Mouse (Mus musculus) MEL (cell line): Measurements from ENCODE around the gene Sez6l2. TPM values are rescaled to one million over a fixed set of nuclear protein-coding genes. Genes with fewer than 3 reads are reported as not detected.

Experiments
- DNase-seq: peaks from one replicate; pipeline ENCODE4 v3.0.0; 2011; ENCODE audit warnings: low read depth, low spot score
- H3K27ac ChIP-seq: 2 replicates; pipeline ENCODE4 v1.5.1; 2012; ENCODE audit warnings: low read depth, mild to moderate bottlenecking, control low read depth, low read length, moderate library complexity; ENCODE audit not compliant: control insufficient read depth
- H3K27me3 ChIP-seq, 2 experiments: fragments of 150-350 bp in 1 of 2; sonication (generic) in 1 of 2; 2 replicates each; pipeline ENCODE4 v1.6.1; 2012; ENCODE audit warnings: low read length in 2 of 2, mild to moderate bottlenecking in 2 of 2, improper control_type of control experiment in 1 of 2, moderate library complexity in 1 of 2; ENCODE audit not compliant: insufficient read depth in 2 of 2, control insufficient read depth in 1 of 2
- H3K36me3 ChIP-seq, 2 experiments: 2 replicates each; pipeline ENCODE4 v1.6.1; 2012 to 2014; ENCODE audit warnings: low read length in 2 of 2, improper control_type of control experiment in 1 of 2, inconsistent platforms in 1 of 2, mild to moderate bottlenecking in 1 of 2; ENCODE audit not compliant: insufficient read depth in 2 of 2, control insufficient read depth in 1 of 2
- H3K4me1 ChIP-seq, 2 experiments: fragments of 150-350 bp in 1 of 2; sonication (generic) in 1 of 2; 2 replicates each; pipeline ENCODE4 v1.6.1; 2012; ENCODE audit warnings: low read length in 2 of 2, improper control_type of control experiment in 1 of 2, mild to moderate bottlenecking in 1 of 2; ENCODE audit not compliant: insufficient read depth in 2 of 2, control insufficient read depth in 1 of 2
- H3K4me3 ChIP-seq, 2 experiments: fragments of 150-350 bp in 1 of 2; sonication (generic) in 1 of 2; 2 replicates each; pipeline ENCODE4 v1.5.1; 2012; ENCODE audit warnings: low read depth in 2 of 2, low read length in 2 of 2, mild to moderate bottlenecking in 2 of 2, moderate library complexity in 2 of 2, control low read depth in 1 of 2, improper control_type of control experiment in 1 of 2; ENCODE audit not compliant: control insufficient read depth in 1 of 2, insufficient read depth in 1 of 2
- H3K79me2 ChIP-seq: 2 replicates; pipeline ENCODE4 v1.6.1; 2012; ENCODE audit warnings: mild to moderate bottlenecking, low read length, moderate library complexity; ENCODE audit not compliant: control insufficient read depth, poor library complexity, insufficient read depth
- H3K9ac ChIP-seq: 2 replicates; pipeline ENCODE4 v1.6.1; 2012; ENCODE audit warnings: low read depth, mild to moderate bottlenecking, control low read depth, low read length, moderate library complexity; ENCODE audit not compliant: control insufficient read depth, poor library complexity, severe bottlenecking
- H3K9me3 ChIP-seq: fragments of 150-350 bp; sonication (generic); replicated peaks from 2 replicates; pipeline ENCODE4 v1.6.1; 2012; ENCODE audit warnings: mild to moderate bottlenecking, low read length, improper control_type of control experiment, moderate library complexity; ENCODE audit not compliant: insufficient read depth
- CHD1 ChIP-seq: IDR thresholded peaks from 2 replicates; pipeline ENCODE4 v1.6.1; 2012; ENCODE audit warnings: low read depth, mild to moderate bottlenecking, inconsistent platforms, low read length, improper control_type of control experiment
- E2F4 ChIP-seq: IDR thresholded peaks from 2 replicates; pipeline ENCODE4 v1.6.1; 2011; ENCODE audit warnings: low read depth, low read length, improper control_type of control experiment, borderline replicate concordance
- ELF1 ChIP-seq: IDR thresholded peaks from 2 replicates; pipeline ENCODE4 v1.6.1; 2014; ENCODE audit warnings: low read depth, mild to moderate bottlenecking, inconsistent platforms, low read length, improper control_type of control experiment, moderate library complexity
- EP300 ChIP-seq, 2 experiments: IDR thresholded peaks; 2 replicates each; pipeline ENCODE4 v1.6.1; 2011; ENCODE audit warnings: improper control_type of control experiment in 2 of 2, low read length in 2 of 2, low read depth in 1 of 2, mild to moderate bottlenecking in 1 of 2
- GATA1 ChIP-seq: IDR thresholded peaks from 2 replicates; pipeline ENCODE4 v1.6.1; 2011; ENCODE audit warnings: low read depth, low read length, improper control_type of control experiment
- HCFC1 ChIP-seq: IDR thresholded peaks from 2 replicates; pipeline ENCODE4 v1.6.1; 2012; ENCODE audit warnings: low read depth, mild to moderate bottlenecking, inconsistent platforms, low read length, improper control_type of control experiment, moderate library complexity
- JUND ChIP-seq: IDR thresholded peaks from 2 replicates; pipeline ENCODE4 v1.6.1; 2011; ENCODE audit warnings: low read depth, mild to moderate bottlenecking, improper control_type of control experiment, low read length
- KAT2A ChIP-seq: conservative IDR thresholded peaks from 2 replicates; pipeline ENCODE4 v1.6.1; 2012; ENCODE audit warnings: low read depth, low read length, improper control_type of control experiment, inconsistent platforms
- MAX ChIP-seq: IDR thresholded peaks from 2 replicates; pipeline ENCODE4 v1.6.1; 2011; ENCODE audit warnings: low read length, improper control_type of control experiment
- MAZ ChIP-seq: IDR thresholded peaks from 2 replicates; pipeline ENCODE4 v1.6.1; 2012; ENCODE audit warnings: low read depth, mild to moderate bottlenecking, inconsistent platforms, low read length, improper control_type of control experiment
- MEF2A ChIP-seq: IDR thresholded peaks from 2 replicates; pipeline ENCODE4 v1.6.1; 2014; ENCODE audit warnings: low read depth, mild to moderate bottlenecking, inconsistent platforms, low read length, improper control_type of control experiment; ENCODE audit not compliant: poor library complexity, insufficient replicate concordance, severe bottlenecking; ENCODE audit errors: extremely low read depth
- MXI1 ChIP-seq: IDR thresholded peaks from 2 replicates; pipeline ENCODE4 v1.6.1; 2011; ENCODE audit warnings: mild to moderate bottlenecking, low read depth, low read length, improper control_type of control experiment
- NELFE ChIP-seq: IDR thresholded peaks from 2 replicates; pipeline ENCODE4 v1.6.1; 2011; ENCODE audit warnings: low read depth, low read length, improper control_type of control experiment
- NRF1 ChIP-seq: IDR thresholded peaks from 2 replicates; pipeline ENCODE4 v1.6.1; 2014; ENCODE audit warnings: low read depth, mild to moderate bottlenecking, inconsistent platforms, low read length, improper control_type of control experiment, moderate library complexity; ENCODE audit not compliant: poor library complexity, insufficient read depth, severe bottlenecking
- POLR2A ChIP-seq, 2 experiments: IDR thresholded peaks; 2 replicates each; pipeline ENCODE4 v1.6.1; 2011 to 2012; ENCODE audit warnings: low read length in 2 of 2, mild to moderate bottlenecking in 2 of 2, control low read depth in 1 of 2, improper control_type of control experiment in 1 of 2, low read depth in 1 of 2, moderate library complexity in 1 of 2; ENCODE audit not compliant: control insufficient read depth in 1 of 2, insufficient read depth in 1 of 2, poor library complexity in 1 of 2
- SIN3A ChIP-seq: IDR thresholded peaks from 2 replicates; pipeline ENCODE4 v1.6.1; 2012; ENCODE audit warnings: low read length, improper control_type of control experiment, inconsistent platforms
- TAL1 ChIP-seq: IDR thresholded peaks from 2 replicates; pipeline ENCODE4 v1.6.1; 2012; ENCODE audit warnings: mild to moderate bottlenecking, inconsistent platforms, low read length, moderate library complexity, mixed read lengths
- TBP ChIP-seq: IDR thresholded peaks from 2 replicates; pipeline ENCODE4 v1.8.0; 2011; ENCODE audit warnings: low read depth, low read length, improper control_type of control experiment
- TCF12 ChIP-seq: IDR thresholded peaks from 2 replicates; pipeline ENCODE4 v1.6.1; 2014; ENCODE audit warnings: low read depth, mild to moderate bottlenecking, inconsistent platforms, low read length, improper control_type of control experiment, moderate library complexity
- UBTF ChIP-seq: IDR thresholded peaks from 2 replicates; pipeline ENCODE4 v1.6.1; 2012; ENCODE audit warnings: low read depth, mild to moderate bottlenecking, inconsistent platforms, low read length, improper control_type of control experiment, moderate library complexity, borderline replicate concordance; ENCODE audit not compliant: insufficient read depth
- USF2 ChIP-seq, 2 experiments: IDR thresholded peaks; 2 replicates each; pipeline ENCODE4 v1.6.1; 2011 to 2012; ENCODE audit warnings: improper control_type of control experiment in 2 of 2, low read length in 2 of 2, borderline replicate concordance in 1 of 2, inconsistent platforms in 1 of 2, low read depth in 1 of 2, mild to moderate bottlenecking in 1 of 2; ENCODE audit not compliant: insufficient read depth in 1 of 2
- ZC3H11A ChIP-seq: IDR thresholded peaks from 2 replicates; pipeline ENCODE4 v1.6.1; 2012; ENCODE audit warnings: low read depth, mild to moderate bottlenecking, inconsistent platforms, low read length, improper control_type of control experiment
- ZMIZ1 ChIP-seq: IDR thresholded peaks from 2 replicates; pipeline ENCODE4 v1.6.1; 2012; ENCODE audit warnings: low read depth, mild to moderate bottlenecking, inconsistent platforms, low read length, improper control_type of control experiment, moderate library complexity
- ZNF384 ChIP-seq: IDR thresholded peaks from 2 replicates; pipeline ENCODE4 v1.6.1; 2012; ENCODE audit warnings: low read depth, mild to moderate bottlenecking, inconsistent platforms, low read length, improper control_type of control experiment
- polyA plus RNA-seq, 2 experiments: library from polyadenylated mRNA; stranded (reverse) in 1 of 2; unstranded in 1 of 2; fragments of >175 nt in 1 of 2; fragments of >200 nt in 1 of 2; gene quantifications; 2 replicates each; pipeline versions ENCODE4 v1.2.1 to v1.2.4; 2012; ENCODE audit warnings: low replicate concordance in 2 of 2, low read depth in 1 of 2; ENCODE audit not compliant: insufficient read length in 2 of 2, insufficient read depth in 1 of 2, missing spikeins in 1 of 2
- total RNA-seq: library from RNA; depleted of rRNA; stranded (reverse); fragments of 300-350 nt; gene quantifications from 2 replicates; pipeline ENCODE4 v1.2.3, GENCODE M21; 2012

Gene Sez6l2
- total and polyA plus RNA-seq, 3 experiments, result 2.0 to 6.1 TPM; not detected in 1

DNA sequence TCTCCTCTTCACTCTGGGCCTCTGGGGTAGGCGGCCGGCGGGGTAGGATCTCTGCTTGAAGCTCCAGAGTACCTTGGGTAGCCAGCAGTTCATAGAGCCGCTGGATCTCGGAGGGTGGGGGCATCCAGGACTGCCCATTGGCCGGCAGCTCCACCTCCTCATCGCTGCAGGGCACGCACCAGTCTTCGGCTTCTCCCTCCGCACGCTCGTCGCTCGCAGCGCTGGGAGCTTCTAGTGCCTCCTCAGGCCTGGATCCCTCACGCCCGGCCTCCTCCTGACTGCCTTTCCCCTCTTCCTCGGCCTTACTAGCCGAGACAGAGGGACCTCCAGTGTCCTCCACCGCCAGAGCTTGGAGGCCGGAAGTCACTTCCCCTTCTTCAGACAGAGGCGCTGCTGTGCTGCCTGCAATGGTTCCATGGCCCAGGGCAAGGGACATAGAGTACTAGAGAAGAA lies 66.1 kb downstream of the Sez6l2 start:
- H3K4me3 ChIP-seq, result peak overlapping the region; percentile 68 to 99
- H3K4me1 ChIP-seq, result peaks cover 0 to 10% of the 10 kb centered on the region in 2 experiments; a peak in 3 of 4 replicates
- H3K79me2 ChIP-seq, result peaks cover 36% of the 10 kb centered on the region
- H3K9me3 ChIP-seq, result no peaks in the 10 kb centered on the region
- peak overlapping the region; percentile 99 for H3K9ac ChIP-seq
- TF ChIP-seq ELF1, result peak; percentile 77
- TF ChIP-seq JUND, result no peak
- TF ChIP-seq SIN3A, result no peak; the same call in 1 of the 2 replicates
- TF ChIP-seq NRF1, result 0 out of 2 replicates have a peak, but pooled peaks have one; percentile 4
- TF ChIP-seq NELFE, result peak; percentile 8
- no peak for TF ChIP-seq E2F4
- peak; percentile 90; the same call in 1 of the 2 replicates for TF ChIP-seq CHD1
- peak in 1 of 2 experiments; percentile 16; a peak in 1 of 4 replicates for TF ChIP-seq POLR2A (IDR thresholded peaks at IDR 0.05; ENCODE audit: control insufficient read depth in 1 of 2, insufficient read depth in 1 of 2, low read depth in 1 of 2, low read length in 2 of 2, poor library complexity in 1 of 2)
- TF ChIP-seq GATA1, result no peak
- TF ChIP-seq TBP, result 0 out of 2 replicates have a peak, but pooled peaks have one; percentile 5
- no peak for TF ChIP-seq HCFC1
- no peak for TF ChIP-seq ZNF384
- TF ChIP-seq ZMIZ1, result peak; percentile 74; the same call in 1 of the 2 replicates
- TF ChIP-seq KAT2A, result no peak
- no peak; the same call in 1 of the 2 replicates for TF ChIP-seq MAZ
- TF ChIP-seq USF2 (IDR thresholded peaks at IDR 0.05; ENCODE audit: borderline replicate concordance in 1 of 2, insufficient read depth in 1 of 2, low read depth in 1 of 2, low read length in 2 of 2), result no peak
- no peak for TF ChIP-seq MEF2A
- TF ChIP-seq TAL1, result no peak
- TF ChIP-seq MXI1, result peak; percentile 55
- TF ChIP-seq ZC3H11A, result no peak
- TF ChIP-seq TCF12, result peak; percentile 33; the same call in 1 of the 2 replicates
- TF ChIP-seq UBTF, result peak; percentile 72; the same call in 1 of the 2 replicates
- no peak for TF ChIP-seq EP300 (IDR thresholded peaks at IDR 0.05; ENCODE audit: low read depth in 1 of 2, low read length in 2 of 2)
- peak; percentile 41 for TF ChIP-seq MAX
- TF ChIP-seq, all 39 proteins: peak for 11
- no peaks in the 10 kb centered on the region for H3K27me3 ChIP-seq
- H3K27ac ChIP-seq, result peak overlapping the region; percentile 96
- no peak for DNase-seq
- H3K36me3 ChIP-seq, result peaks cover 0 to 10% of the 10 kb centered on the region in 2 experiments; a peak in 2 of 4 replicates
